Mouse (Mus musculus) limb, embryonic 10.5 days (tissue): Measurements from ENCODE around the gene Slc23a2. TPM values are rescaled to one million over a fixed set of nuclear protein-coding genes. Genes with fewer than 3 reads are reported as not detected.

ENCODE experiments used
- DNase-seq: peaks from one replicate; pipeline ENCODE4 v3.0.0-alpha.2; 2017; ENCODE audit warnings: low spot score
- H3K27ac ChIP-seq: fragments of 300-500 bp; sonication (generic); 2 replicates; pipeline ENCODE4 v1.5.1; 2016; ENCODE audit warnings: mild to moderate bottlenecking
- H3K27me3 ChIP-seq: fragments of 300-500 bp; sonication (generic); 2 replicates; pipeline ENCODE4 v1.6.1; 2016; ENCODE audit warnings: low read depth, mild to moderate bottlenecking; ENCODE audit not compliant: poor library complexity, severe bottlenecking
- H3K36me3 ChIP-seq: fragments of 300-500 bp; sonication (generic); 2 replicates; pipeline ENCODE4 v1.6.1; 2016; ENCODE audit warnings: mild to moderate bottlenecking, moderate library complexity
- H3K4me1 ChIP-seq: fragments of 300-500 bp; sonication (generic); 2 replicates; pipeline ENCODE4 v1.6.1; 2016
- H3K4me3 ChIP-seq: fragments of 300-500 bp; sonication (generic); 2 replicates; pipeline ENCODE4 v1.5.1; 2016; ENCODE audit warnings: mild to moderate bottlenecking, moderate library complexity
- H3K9me3 ChIP-seq: fragments of 300-500 bp; sonication (generic); replicated peaks from 2 replicates; pipeline ENCODE4 v1.6.1; 2016; ENCODE audit warnings: mild to moderate bottlenecking
- WGBS: fragments of 180-500 bp; shearing (Covaris S2); methylation state at CpG from one replicate; pipeline ENCODE4 v1.1.7; 2016; 5-methylcytosine and 5-hydroxymethylcytosine counted together
- polyA plus RNA-seq: library from polyadenylated mRNA; unstranded; fragments of >200 nt; fragmentation: Nextera tagmentation; extraction: Ambion mirVana; gene quantifications from 2 replicates; pipeline ENCODE4 v1.2.1, GENCODE M21; 2016

The Slc23a2 gene
- polyA plus RNA-seq, 1 experiment from 2014 or later: 9.8 TPM

DNA sequence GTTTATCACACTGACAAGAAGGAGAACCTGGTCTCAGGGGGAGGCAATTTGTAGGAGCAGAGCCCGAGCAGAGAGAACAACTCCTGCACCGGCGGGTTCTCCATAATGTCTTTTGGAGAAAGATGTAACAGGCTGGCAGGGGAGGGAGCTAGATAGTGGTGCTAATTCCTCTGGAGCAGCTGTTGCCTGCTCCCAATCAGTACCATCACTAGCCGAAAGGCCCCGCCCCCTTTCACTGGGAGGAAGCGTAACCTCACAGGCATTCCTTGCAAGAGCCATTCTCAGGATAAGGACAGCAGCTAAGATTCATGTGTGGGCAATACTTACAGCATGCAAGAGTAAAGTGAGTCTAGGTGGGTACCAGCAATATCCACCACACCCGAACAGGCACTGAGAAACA is 127.3 kb downstream of the Slc23a2 start:
- no peaks in the 10 kb centered on the region for H3K9me3 ChIP-seq
- no peak overlapping the region for H3K4me3 ChIP-seq
- no peaks in the 10 kb centered on the region for H3K36me3 ChIP-seq
- H3K4me1 ChIP-seq: peaks cover 24% of the 10 kb centered on the region
- WGBS: 25% methylated on average over 7 of the region's 7 CpGs
- H3K27me3 ChIP-seq: no peaks in the 10 kb centered on the region
- DNase-seq: no peak
- no peak overlapping the region for H3K27ac ChIP-seq

- no peaks in the 10 kb centered on the region for H3K27me3 ChIP-seq
- no peak for DNase-seq
- H3K4me1 ChIP-seq: peaks cover 21% of the 10 kb centered on the region
- H3K9me3 ChIP-seq: no peaks in the 10 kb centered on the region
- H3K27ac ChIP-seq: no peak overlapping the region
- no peak overlapping the region for H3K4me3 ChIP-seq
- H3K36me3 ChIP-seq: no peaks in the 10 kb centered on the region
- WGBS: 91% methylated on average over 1 of the region's 1 CpGs
These were observed 128.9 kb downstream of the Slc23a2 start for GRCm38 (mm10) chr2:132016034-132016433.

GRCm38 (mm10) chr2:132013152-132013551 is 131.8 kb downstream of the Slc23a2 start:
- Histone ChIP-seq H3K9me3 (no peaks in the 10 kb centered on the region), H3K27ac (no peak overlapping the region), H3K4me1 (peaks cover 15% of the 10 kb centered on the region; the same call in 1 of the 2 replicates), H3K36me3 (no peaks in the 10 kb centered on the region), H3K27me3 (no peaks in the 10 kb centered on the region), H3K4me3 (no peak overlapping the region)
- 83% methylated on average over 4 of the region's 4 CpGs for WGBS
- no peak for DNase-seq

GRCm38 (mm10) chr2:132010781-132011180 is 134.1 kb downstream of the Slc23a2 start:
- peaks cover 32% of the 10 kb centered on the region for H3K4me1 ChIP-seq
- WGBS: 82% methylated on average over 2 of the region's 2 CpGs
- DNase-seq: no peak
- H3K36me3 ChIP-seq: no peaks in the 10 kb centered on the region
- H3K4me3 ChIP-seq: no peak overlapping the region
- no peaks in the 10 kb centered on the region for H3K27me3 ChIP-seq
- H3K27ac ChIP-seq: no peak overlapping the region
- H3K9me3 ChIP-seq: no peaks in the 10 kb centered on the region

DNA sequence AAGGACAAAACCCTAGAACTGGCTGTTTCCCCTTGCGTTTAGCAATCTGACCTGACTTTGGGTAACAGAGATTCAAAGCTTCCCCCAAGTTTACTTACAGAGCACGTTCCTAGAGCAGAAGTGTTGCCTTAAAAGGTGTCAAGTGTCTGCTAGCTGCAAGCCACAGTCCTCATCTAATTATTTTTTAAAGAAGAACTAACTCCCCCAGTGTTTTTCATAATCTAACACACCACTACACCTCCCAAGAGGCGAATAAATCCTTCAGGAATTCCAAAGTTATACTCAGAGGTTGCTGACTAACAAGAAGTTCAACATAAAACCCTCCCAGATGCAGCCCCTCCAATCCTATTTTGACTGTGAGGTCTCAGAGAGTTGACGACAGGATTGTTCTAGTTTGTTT is 136.7 kb downstream of the Slc23a2 start:
- DNase-seq: no peak
- H3K4me3 ChIP-seq: no peak overlapping the region
- no peaks in the 10 kb centered on the region for H3K27me3 ChIP-seq
- no peaks in the 10 kb centered on the region for H3K9me3 ChIP-seq
- peaks cover 39% of the 10 kb centered on the region for H3K4me1 ChIP-seq
- no peaks in the 10 kb centered on the region for H3K36me3 ChIP-seq
- H3K27ac ChIP-seq: 0 out of 2 replicates have a peak overlapping the region, but pooled peaks have one; percentile 34
- 45% methylated on average over 4 of the region's 4 CpGs for WGBS

DNA sequence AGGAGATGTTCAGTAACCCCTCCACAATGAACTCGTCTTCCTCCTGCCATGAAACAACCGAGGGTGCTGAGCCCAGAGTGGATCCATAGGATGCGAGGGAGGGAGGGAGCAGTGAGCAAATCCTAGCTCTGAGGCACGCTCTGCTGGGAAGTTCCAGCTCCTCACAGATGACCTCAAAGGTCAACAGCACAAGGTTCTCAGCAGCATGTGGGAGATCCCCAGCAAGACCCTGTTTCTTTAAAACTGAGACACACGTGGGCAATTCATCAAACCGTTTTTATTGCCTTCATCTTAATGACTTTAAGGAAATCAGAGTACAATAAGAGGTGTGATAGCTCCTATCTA is 137.5 kb downstream of the Slc23a2 start:
- 32% methylated on average over 6 of the region's 6 CpGs for WGBS

GRCm38 (mm10) chr2:132006561-132007474 is 138.1 kb downstream of the Slc23a2 start:
- Histone ChIP-seq H3K36me3 (no peaks in the 10 kb centered on the region), H3K27ac (peak overlapping the region; percentile 66), H3K4me3 (no peak overlapping the region), H3K27me3 (no peaks in the 10 kb centered on the region), H3K9me3 (no peaks in the 10 kb centered on the region), H3K4me1 (peaks cover 39% of the 10 kb centered on the region)
- DNase-seq: no peak
- WGBS: 89% methylated on average over 18 of the region's 18 CpGs

More for the DNA sequence above, 137.5 kb downstream of the Slc23a2 start:
- H3K9me3 ChIP-seq: no peaks in the 10 kb centered on the region
- H3K27me3 ChIP-seq: no peaks in the 10 kb centered on the region
- no peak for DNase-seq
- H3K4me3 ChIP-seq: no peak overlapping the region
- peak overlapping the region; percentile 66 for H3K27ac ChIP-seq
- H3K4me1 ChIP-seq: peaks cover 39% of the 10 kb centered on the region
- no peaks in the 10 kb centered on the region for H3K36me3 ChIP-seq

DNA sequence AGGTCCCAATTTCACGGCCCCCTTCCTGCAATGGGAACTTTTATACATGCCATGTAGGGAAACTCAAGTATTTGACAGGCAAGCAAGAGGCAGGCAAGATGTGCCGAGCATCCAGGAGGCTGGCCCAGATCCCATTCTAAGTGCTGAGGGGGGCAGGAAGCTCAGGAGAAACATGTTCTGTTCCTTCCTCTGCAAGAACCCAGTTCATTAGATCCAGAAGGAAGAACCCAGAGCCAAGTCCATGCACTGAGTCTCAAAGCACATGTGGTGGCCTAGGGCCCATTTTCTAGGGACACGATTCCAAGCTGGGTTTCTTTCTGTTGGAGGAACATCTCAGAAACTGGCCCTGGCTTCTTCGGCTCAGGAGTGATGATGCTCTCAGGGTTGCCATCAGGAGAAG is 139.5 kb downstream of the Slc23a2 start:
- 93% methylated on average over 4 of the region's 4 CpGs for WGBS
- DNase-seq: no peak
- H3K4me3 ChIP-seq: no peak overlapping the region
- no peak overlapping the region for H3K27ac ChIP-seq
- peaks cover 39% of the 10 kb centered on the region for H3K4me1 ChIP-seq
- H3K27me3 ChIP-seq: no peaks in the 10 kb centered on the region
- no peaks in the 10 kb centered on the region for H3K9me3 ChIP-seq
- H3K36me3 ChIP-seq: no peaks in the 10 kb centered on the region

- no peaks in the 10 kb centered on the region for H3K36me3 ChIP-seq
- WGBS: 70% methylated on average over 9 of the region's 9 CpGs
- no peak overlapping the region for H3K4me3 ChIP-seq
- H3K27ac ChIP-seq: peak overlapping the region; percentile 42; the same call in 1 of the 2 replicates
- H3K4me1 ChIP-seq: peaks cover 39% of the 10 kb centered on the region
- no peak for DNase-seq
- no peaks in the 10 kb centered on the region for H3K9me3 ChIP-seq
- no peaks in the 10 kb centered on the region for H3K27me3 ChIP-seq
These were observed 140.3 kb downstream of the Slc23a2 start for GRCm38 (mm10) chr2:132004495-132005136.

DNA sequence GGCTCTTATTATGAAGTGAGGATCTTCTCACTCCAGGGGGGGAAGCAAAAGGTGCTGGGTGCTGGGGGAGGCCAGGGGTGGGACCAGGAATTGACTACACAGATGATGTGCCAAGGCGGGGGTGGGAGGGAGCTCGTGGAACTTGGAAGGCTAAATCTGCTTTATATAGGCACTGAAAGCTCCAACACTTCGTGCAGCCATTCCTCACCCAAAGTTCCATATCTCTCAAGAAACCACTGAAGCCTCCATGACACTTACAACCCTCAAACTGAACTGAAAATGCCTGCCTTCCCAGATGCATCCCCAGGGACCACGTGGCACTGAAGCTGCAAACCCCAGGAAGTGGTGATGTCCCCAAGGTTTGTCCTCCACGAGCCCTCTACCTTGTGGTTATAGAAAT is 141.0 kb downstream of the Slc23a2 start:
- H3K27me3 ChIP-seq: no peaks in the 10 kb centered on the region
- no peaks in the 10 kb centered on the region for H3K9me3 ChIP-seq
- H3K36me3 ChIP-seq: no peaks in the 10 kb centered on the region
- 78% methylated on average over 5 of the region's 5 CpGs for WGBS
- no peak overlapping the region for H3K4me3 ChIP-seq
- no peak overlapping the region for H3K27ac ChIP-seq
- no peak for DNase-seq
- H3K4me1 ChIP-seq: peaks cover 38% of the 10 kb centered on the region

Other genes starting within 250 kb of the Slc23a2 start
- 9.8 and 19.3 TPM in 2 replicates for gene Prnp, start 235.2 kb downstream of the Slc23a2 start, polyA plus RNA-seq
- not detected in 2 replicates for gene Prn, start 235.2 kb downstream of the Slc23a2 start, polyA plus RNA-seq
- 11.0 and 13.7 TPM in 2 replicates for gene Prnd, start 194.2 kb downstream of the Slc23a2 start, polyA plus RNA-seq
- gene Rassf2, start 114.8 kb downstream of the Slc23a2 start, polyA plus RNA-seq: 5.5 and 5.9 TPM in 2 replicates
- gene Tmem230, start 102.7 kb upstream of the Slc23a2 start, polyA plus RNA-seq: 38.7 and 45.0 TPM in 2 replicates
- gene Pcna, start 108.2 kb upstream of the Slc23a2 start, polyA plus RNA-seq: 401 and 431 TPM in 2 replicates
- 25.8 and 26.7 TPM in 2 replicates for gene Cds2, start 118.0 kb upstream of the Slc23a2 start, polyA plus RNA-seq
- 0.34 and 0.78 TPM in 2 replicates for gene Prokr2, start 240.3 kb upstream of the Slc23a2 start, polyA plus RNA-seq